In the genomic region with DNA sequence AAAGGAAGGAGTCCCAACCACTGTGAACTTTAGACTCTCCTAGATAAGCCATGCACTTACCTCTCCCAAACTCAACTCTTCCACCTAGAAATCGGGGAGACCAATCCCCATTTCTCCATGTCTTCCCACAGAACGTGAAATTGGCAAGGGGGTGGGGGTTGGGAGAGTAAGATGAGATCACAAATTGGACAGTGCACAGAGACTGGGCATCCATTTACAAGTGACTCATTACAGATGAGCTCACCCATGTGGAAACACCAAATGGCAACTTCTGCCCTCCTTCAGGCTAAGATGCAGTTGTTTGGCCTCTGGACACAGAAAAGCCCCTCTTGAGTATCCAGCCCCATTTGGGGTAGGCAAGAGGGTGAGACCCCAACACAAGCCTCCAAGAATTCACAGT, we compare ENCODE assay signal across 18 mouse cellular contexts. TPM values are rescaled to one million over a fixed set of nuclear protein-coding genes. Genes with fewer than 3 reads are reported as not detected.
DNase-seq lines count a peak whose midpoint lies in the region; TF ChIP-seq lines count a peak whose summit lies in the region.
"Had no signal": no experiment of that assay in that cellular context is flagged by ENCODE, and none has a peak within 500 bp of the region (broad histone marks: within the 10 kb centered on the region; RNA-seq: fewer than 3 reads in every experiment).

No protein-coding gene starts in this region.

- H3K4me3 ChIP-seq in myocyte = no peak overlapping the region
- H3K4me3 ChIP-seq: embryonic facial prominence, embryonic 12.5 days; forebrain, embryonic 10.5 days; hindbrain, embryonic 13.5 days; liver, embryonic 15.5 days; midbrain, embryonic 10.5 days had no signal

- TF ChIP-seq POLR2A in myocyte (IDR thresholded peaks at IDR 0.05; ENCODE audit: insufficient read length, low read depth) = no peak

- H3K27me3 ChIP-seq in myocyte (ENCODE audit: control insufficient read depth, insufficient read depth, insufficient read length) = peaks cover 13% of the 10 kb centered on the region

- peak; percentile 75 to 79 for DNase-seq in cerebellum, postnatal 10 days
- no peak for DNase-seq in cerebellum, adult 11-12 months
- peak; percentile 29 for DNase-seq in layer of hippocampus, adult 9-11 months
- no peak for DNase-seq in layer of hippocampus, adult 8-10 months (ENCODE audit: low spot score in 2 of 2)
- DNase-seq in NIH3T3 (ENCODE audit: low read depth) = peak; percentile 65
- no peak for DNase-seq in urinary bladder, postnatal 36 days (ENCODE audit: low spot score in 2 of 2)
- DNase-seq: heart, adult 18-20 months; right cerebral cortex, postnatal 4 days; thymus, postnatal 36 days had no signal

- no peak overlapping the region for H3ac ChIP-seq in myocyte (ENCODE audit: control insufficient read depth, insufficient read length)

- no peaks in the 10 kb centered on the region for H3K79me2 ChIP-seq in myocyte (ENCODE audit: control insufficient read depth, insufficient read depth)

- peak overlapping the region; percentile 24 for H3K4me2 ChIP-seq in myocyte (ENCODE audit: low read depth)
- H3K4me2 ChIP-seq: embryonic facial prominence, embryonic 12.5 days; hindbrain, embryonic 13.5 days; liver, embryonic 15.5 days had no signal

- H3K36me3 ChIP-seq in myocyte (ENCODE audit: control insufficient read depth, insufficient read depth) = no peaks in the 10 kb centered on the region
- H3K36me3 ChIP-seq: embryonic facial prominence, embryonic 12.5 days; forebrain, embryonic 10.5 days; hindbrain, embryonic 13.5 days; liver, embryonic 15.5 days; midbrain, embryonic 10.5 days had no signal

TF ChIP-seq in myocyte, 11 proteins besides CTCF, POLR2A, EP300 and RAD21:
- no peak for TF ChIP-seq TCF3 (IDR thresholded peaks at IDR 0.05; ENCODE audit: insufficient read length, low read depth)
- TF ChIP-seq CEBPB (IDR thresholded peaks at IDR 0.05; ENCODE audit: insufficient read depth, poor library complexity, severe bottlenecking) = no peak
- TF ChIP-seq TCF12 (IDR thresholded peaks at IDR 0.05; ENCODE audit: insufficient read depth, poor library complexity, severe bottlenecking) = no peak
- no peak for TF ChIP-seq USF1 (IDR thresholded peaks at IDR 0.05; ENCODE audit: low read depth)
- TF ChIP-seq MYOG (IDR thresholded peaks at IDR 0.05; ENCODE audit: control insufficient read depth in 1 of 3, insufficient read depth in 1 of 3, insufficient read length in 2 of 3, low read depth in 2 of 3) = no peak
- no peak for TF ChIP-seq MAX (IDR thresholded peaks at IDR 0.05; ENCODE audit: low read depth)
- TF ChIP-seq POLR2AphosphoS2 (IDR thresholded peaks at IDR 0.05; ENCODE audit: insufficient read length, low read depth) = no peak
- no peak for TF ChIP-seq MYOD1 (IDR thresholded peaks at IDR 0.05; ENCODE audit: control insufficient read depth in 1 of 3, insufficient read length in 2 of 3, low read depth in 2 of 3)
- no peak for TF ChIP-seq REST (IDR thresholded peaks at IDR 0.05; ENCODE audit: insufficient read depth, insufficient read length)
- TF ChIP-seq E2F4 (IDR thresholded peaks at IDR 0.05; ENCODE audit: insufficient read depth) = no peak
- no peak for TF ChIP-seq SRF (IDR thresholded peaks at IDR 0.05; ENCODE audit: control insufficient read depth, insufficient read length, low read depth)

RNA-seq across cellular contexts. Expression of gene Chrdl2, which starts 40.5 kb away (rescaled TPM):
- total RNA-seq in layer of hippocampus, adult 8-10 months (2022) = under 1 TPM in 2 of 4 experiments, not detected in 2; 0.58 to 0.66 TPM
- polyA plus RNA-seq in myocyte (2012; fragmentation: generic; extraction: Trizol) = not detected
- total RNA-seq: adrenal gland, adult 18-20 months; heart, adult 18-20 months had no signal
- polyA plus RNA-seq: CD4-positive, CD25-positive, alpha-beta regulatory T cell, adult 4 months; heart, embryonic 16.5 days; liver, embryonic 15.5 days had no signal

Comparison
In these comparisons a context has a peak if more than half of its experiments do, and no peak if none do; other contexts are left out.
1. DNase-seq: peak in cerebellum, postnatal 10 days (2 of 2), layer of hippocampus, adult 9-11 months (single experiment) and NIH3T3 (single experiment); none in cerebellum, adult 11-12 months (single experiment), layer of hippocampus, adult 8-10 months (0 of 2) and urinary bladder, postnatal 36 days (0 of 2).